Mouse (Mus musculus): ENCODE data around the gene Rnase4. TPM values are rescaled to one million over a fixed set of nuclear protein-coding genes. Genes with fewer than 3 reads are reported as not detected.

Gene Rnase4
- 10 to 100 TPM; 17.0 to 19.4 TPM for total RNA-seq (2021)

DNA sequence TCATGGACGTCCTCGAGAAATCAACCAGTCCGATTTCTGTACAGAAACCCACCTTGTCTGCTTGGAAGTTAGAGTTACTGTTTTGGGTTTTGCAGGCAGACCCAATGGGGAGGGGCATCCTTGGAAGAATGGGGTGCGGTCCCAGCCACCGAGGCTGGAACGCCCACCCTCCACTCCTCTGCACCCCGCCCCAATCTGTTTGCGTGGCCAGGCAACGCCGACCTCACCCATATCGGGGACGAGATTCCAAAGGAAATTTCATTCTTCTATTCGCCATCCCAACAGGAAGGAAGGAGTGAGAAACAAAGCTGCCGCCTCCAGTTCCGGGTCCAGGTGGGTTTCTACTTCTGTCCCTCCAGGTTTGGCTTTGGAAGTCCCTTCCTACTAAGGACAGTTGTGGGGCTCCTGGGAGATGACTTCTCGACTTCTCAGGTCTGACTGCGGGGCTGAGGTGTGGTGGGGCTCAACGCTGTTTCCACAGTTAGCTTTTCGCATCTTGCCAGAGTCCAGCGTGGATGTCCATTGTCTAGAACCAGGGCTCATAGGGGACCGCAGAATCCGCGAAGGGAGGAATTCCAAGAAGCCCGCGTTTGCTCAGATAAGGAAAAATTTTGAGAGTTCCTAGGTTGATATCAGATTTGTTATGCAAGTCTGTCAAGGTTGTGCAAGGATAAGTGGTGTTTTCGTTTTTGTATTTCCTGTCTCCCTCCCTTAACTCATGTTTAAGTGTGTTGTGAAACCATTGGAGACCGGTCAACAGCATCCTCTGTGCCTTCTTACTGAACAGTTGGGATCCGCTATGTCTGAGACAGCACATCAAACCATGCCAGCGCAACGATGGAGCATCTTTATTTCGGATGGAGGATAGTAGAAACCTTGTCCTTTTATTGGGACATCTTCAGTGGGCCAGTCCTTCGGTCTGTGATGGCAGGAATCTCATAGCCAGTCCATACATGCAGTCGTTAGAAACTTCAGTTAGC, at the start of gene Rnase4, which contains the start of gene Ang:
Gene Rnase4 (plus strand): TSS at position 157 of the 980 bp plus-strand sequence.
Gene Ang (plus strand): TSS at position 230 of the 980 bp plus-strand sequence.
- DNase-seq (ENCODE audit: extremely low spot score in 1 of 2, low spot score in 1 of 2): peak in 1 of 2 experiments; percentile 20

- no peak for DNase-seq (ENCODE audit: extremely low spot score in 1 of 2, low spot score in 1 of 2)
Measured at GRCm38 (mm10) chr14:51041769-51042168, 49.1 kb upstream of the Rnase4 start, which contains the start of gene Rnase9. Rnase9 (minus strand) TSS chr14:51041869.

GRCm38 (mm10) chr14:51047846-51048245, 43.0 kb upstream of the Rnase4 start:
- no peak for DNase-seq (ENCODE audit: extremely low spot score in 1 of 2, low spot score in 1 of 2)

DNA sequence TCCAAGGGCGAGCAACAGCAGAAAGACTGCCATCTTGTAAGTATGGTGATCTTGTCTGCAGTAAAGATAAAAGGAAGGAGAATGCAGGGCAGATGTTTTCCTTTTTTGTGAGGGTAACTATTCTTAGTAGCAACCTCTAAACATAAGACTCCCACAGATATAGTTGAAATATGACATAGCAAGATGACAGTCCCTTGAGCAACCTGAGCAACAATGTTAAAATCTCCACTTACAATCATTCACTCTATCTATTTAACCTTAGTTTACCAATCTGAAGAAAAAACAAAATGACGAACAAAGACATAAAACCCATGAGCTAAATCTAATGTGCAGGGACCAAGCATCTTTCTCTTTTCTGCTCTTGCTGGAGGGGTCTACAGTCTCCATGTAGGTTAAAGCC, 40.8 kb upstream of the Rnase4 start, which contains the start of gene Rnase11:
Gene Rnase11 (minus strand): TSS at position 101 of the 400 bp plus-strand sequence.
- no peak for DNase-seq (ENCODE audit: extremely low spot score in 1 of 2, low spot score in 1 of 2)

- no peak for DNase-seq (ENCODE audit: extremely low spot score in 1 of 2, low spot score in 1 of 2)
Measured at GRCm38 (mm10) chr14:51051941-51052340, 38.9 kb upstream of the Rnase4 start.

DNA sequence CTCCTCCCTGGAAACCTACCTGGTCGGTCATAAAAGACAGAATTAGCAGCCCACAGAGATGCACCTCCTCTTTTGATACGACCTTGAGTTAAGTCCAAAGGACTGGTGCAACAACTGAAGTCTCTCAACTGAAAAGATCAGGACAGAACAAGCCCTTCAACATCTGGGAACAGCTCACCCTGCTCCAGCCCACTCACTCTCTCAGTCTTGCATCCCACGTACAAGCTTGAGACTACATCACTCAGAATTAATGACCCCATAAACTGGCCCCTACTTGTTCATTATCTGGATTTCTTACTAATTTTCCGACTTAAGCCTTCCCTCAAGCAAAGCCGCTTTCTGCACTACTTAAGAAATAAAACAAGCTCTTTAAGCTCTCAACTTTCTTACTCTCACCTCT, 37.7 kb upstream of the Rnase4 start:
- DNase-seq (ENCODE audit: extremely low spot score in 1 of 2, low spot score in 1 of 2): no peak

DNA sequence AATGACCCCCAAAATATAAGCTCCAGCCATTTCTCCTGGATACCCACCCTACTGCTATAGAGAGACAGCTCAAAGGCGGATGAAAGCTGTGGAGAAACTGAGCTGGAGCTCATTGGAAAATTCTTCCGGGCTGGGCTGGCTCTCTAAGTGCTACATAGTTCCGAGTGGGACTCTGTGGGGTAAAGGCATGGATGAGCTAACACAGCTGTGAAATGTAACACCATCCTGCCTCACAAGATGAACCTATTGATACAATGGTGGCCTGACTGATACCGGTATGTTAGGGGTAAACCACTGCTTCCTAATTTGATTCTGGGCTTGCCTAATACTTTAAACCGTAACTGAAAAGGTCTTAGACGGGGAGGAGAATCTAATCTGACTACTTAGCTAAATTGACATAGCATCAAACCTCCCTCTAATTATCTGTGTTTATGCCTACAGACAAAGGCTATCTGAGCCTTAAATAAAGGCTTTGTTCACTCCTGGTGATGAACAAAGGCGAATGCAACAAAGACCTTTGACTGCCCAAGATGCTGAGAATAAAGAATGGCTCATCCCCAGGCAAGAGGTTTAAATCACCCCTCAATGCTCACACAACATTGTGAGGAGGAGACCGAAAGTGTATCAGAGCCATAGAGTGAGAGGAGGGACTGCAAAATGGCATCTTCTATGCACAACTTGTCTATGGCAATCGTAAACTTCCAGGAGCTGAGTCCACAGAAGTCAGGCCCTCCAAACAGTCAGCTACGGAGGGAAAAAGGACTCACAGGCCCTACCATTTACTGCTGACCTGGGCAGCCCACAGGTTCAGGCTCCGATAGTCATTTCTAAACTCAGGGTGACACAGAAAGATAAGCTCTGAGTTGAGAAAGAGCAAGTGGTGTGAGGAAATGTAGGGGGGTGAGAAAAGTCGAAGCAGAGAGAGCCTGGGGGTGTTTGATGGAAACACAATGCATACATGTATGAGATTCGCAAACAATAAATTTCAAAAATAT, 36.3 kb upstream of the Rnase4 start:
- no peak for DNase-seq (ENCODE audit: extremely low spot score in 1 of 2, low spot score in 1 of 2)

- DNase-seq (ENCODE audit: extremely low spot score in 1 of 2, low spot score in 1 of 2): no peak
Measured at GRCm38 (mm10) chr14:51057401-51057831, 33.5 kb upstream of the Rnase4 start, which contains the start of gene Rnase12. Rnase12 (minus strand) TSS chr14:51057661.

DNA sequence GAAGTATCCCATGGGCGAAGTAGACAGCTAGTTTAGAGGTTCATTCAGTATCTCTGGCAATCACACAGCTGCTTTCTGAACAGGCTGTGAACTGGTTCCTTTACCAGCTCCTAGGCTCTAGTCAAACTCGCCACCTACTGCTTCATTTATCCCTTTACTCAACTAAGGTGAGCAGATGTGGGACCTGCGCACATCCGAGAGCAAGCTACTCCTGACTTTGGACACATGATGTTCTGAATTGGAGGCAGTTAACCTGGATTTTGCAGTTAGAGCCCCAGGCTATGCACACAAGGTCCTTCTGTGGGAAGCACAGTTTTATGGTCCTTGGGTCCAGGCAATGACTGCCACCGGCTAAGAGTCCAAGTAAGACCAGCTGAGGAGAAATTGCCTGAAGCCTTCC, 30.1 kb upstream of the Rnase4 start:
- DNase-seq (ENCODE audit: extremely low spot score in 1 of 2, low spot score in 1 of 2): no peak

- no peak for DNase-seq (ENCODE audit: extremely low spot score in 1 of 2, low spot score in 1 of 2)
Measured at GRCm38 (mm10) chr14:51068956-51069355, 21.9 kb upstream of the Rnase4 start.

GRCm38 (mm10) chr14:51069617-51070016, 21.3 kb upstream of the Rnase4 start:
- peak in 1 of 2 experiments; percentile 33 for DNase-seq (ENCODE audit: extremely low spot score in 1 of 2, low spot score in 1 of 2)

GRCm38 (mm10) chr14:51074335-51074734, 16.5 kb upstream of the Rnase4 start, which contains the start of gene Olfr750:
Olfr750 (minus strand) TSS chr14:51074435.
- no peak for DNase-seq (ENCODE audit: extremely low spot score in 1 of 2, low spot score in 1 of 2)

DNA sequence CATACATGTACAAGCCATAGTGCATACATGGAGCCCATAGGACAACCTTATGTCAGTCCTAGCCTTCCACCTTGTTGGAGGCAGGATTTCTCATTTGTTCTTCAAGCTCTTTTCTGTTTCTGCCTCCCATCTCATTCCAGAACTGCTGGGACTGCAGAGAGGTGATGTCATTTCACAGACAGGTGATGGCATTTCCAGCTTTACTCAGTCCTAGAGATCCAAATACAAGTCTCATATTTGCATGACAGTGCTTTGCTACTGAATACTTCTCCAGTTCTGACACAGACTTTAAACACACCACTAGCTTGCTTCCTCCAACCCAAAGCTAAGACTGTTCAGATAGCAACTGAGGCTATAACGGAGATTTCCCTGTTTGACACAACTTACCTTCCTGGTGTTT, 11.7 kb upstream of the Rnase4 start:
- no peak for DNase-seq (ENCODE audit: extremely low spot score in 1 of 2, low spot score in 1 of 2)

GRCm38 (mm10) chr14:51081035-51081434, 9.8 kb upstream of the Rnase4 start:
- DNase-seq (ENCODE audit: extremely low spot score in 1 of 2, low spot score in 1 of 2): no peak

DNA sequence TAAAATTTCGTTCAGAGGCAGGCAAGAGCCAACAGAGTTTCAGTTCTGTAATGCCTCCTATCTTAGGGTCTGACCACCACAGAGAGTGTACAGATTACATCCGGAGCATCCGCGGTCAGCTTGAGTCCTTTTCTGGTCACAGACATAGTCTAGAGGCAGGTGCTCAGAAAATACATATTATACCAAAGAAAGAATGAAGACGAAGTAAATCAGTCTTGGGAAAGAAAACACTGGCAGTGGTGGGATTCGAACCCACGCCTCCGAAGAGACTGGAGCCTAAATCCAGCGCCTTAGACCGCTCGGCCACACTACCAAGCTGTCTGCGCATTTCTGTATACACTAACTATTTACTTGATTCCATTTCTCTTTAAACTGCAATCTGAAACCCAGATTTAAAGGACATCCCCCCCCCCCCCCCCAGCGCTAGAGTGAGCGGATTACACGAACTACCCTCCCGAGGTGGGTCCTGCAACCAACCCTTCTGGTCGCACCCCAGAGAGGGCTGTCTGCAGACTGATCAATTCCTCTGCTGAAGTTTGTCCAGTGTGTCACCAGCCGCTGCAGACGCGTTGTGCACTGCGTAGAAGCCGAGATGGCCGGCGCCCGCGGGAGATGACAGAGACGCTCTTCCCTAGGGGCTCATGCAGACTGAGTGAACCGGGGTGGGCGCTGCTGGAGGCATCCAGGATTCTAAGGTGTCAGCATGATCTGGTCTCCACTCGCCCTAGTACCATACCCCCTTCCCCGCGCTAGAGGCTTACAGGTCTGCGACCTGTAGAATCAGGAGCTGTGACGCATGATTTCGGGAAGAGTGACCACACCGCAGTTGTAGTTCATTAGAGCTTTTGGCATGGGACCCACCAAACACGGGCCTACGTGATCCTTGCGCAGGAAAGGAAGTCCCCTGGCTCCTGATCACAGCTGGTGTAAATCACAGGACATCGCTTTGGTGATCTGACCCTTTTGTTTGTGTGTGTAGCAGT, 8.0 kb upstream of the Rnase4 start:
- peak in 1 of 2 experiments; percentile 75 for DNase-seq (ENCODE audit: extremely low spot score in 1 of 2, low spot score in 1 of 2)

GRCm38 (mm10) chr14:51083805-51084204, 7.1 kb upstream of the Rnase4 start:
- no peak for DNase-seq (ENCODE audit: extremely low spot score in 1 of 2, low spot score in 1 of 2)

DNA sequence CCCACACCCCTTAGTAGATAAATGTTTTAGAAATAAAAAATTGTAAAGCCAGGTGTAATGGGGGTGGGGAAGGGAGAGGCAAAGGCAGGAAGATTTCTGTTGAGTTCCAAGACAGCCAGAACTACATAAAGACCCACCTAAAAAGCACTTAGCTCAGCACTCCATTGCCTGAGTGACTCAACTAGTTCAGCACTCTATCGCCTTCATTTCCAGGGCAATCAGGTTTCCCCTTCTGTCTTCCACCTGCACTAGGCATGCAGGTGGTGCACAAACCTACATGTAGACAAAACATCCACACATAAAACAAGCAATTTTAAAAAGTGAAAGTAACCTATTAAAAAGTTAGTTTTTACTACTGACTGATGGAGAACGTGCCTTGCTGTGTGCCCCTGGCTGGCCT, 5.8 kb upstream of the Rnase4 start:
- no peak for DNase-seq (ENCODE audit: extremely low spot score in 1 of 2, low spot score in 1 of 2)

- DNase-seq (ENCODE audit: extremely low spot score in 1 of 2, low spot score in 1 of 2): no peak
Measured at GRCm38 (mm10) chr14:51085911-51086310, 5.0 kb upstream of the Rnase4 start.

- no peak for DNase-seq (ENCODE audit: extremely low spot score in 1 of 2, low spot score in 1 of 2)
Measured at GRCm38 (mm10) chr14:51087762-51088161, 3.1 kb upstream of the Rnase4 start.
